Mouse (Mus musculus) liver, embryonic 14.5 days (tissue): ENCODE measurements around the gene Bola2. TPM values are rescaled to one million over a fixed set of nuclear protein-coding genes. Genes with fewer than 3 reads are reported as not detected.

Source experiments
- ATAC-seq: fragments of 200-750 bp; cut with Nextera tagmentation; 2 replicates; pipeline ENCODE4 v1.8.0; 2017; ENCODE audit warnings: moderate number of reproducible peaks, mild to moderate bottlenecking, moderate library complexity; ENCODE audit not compliant: insufficient read depth
- DNase-seq, 3 experiments: peaks; one replicate each; pipeline ENCODE4 v3.0.0-alpha.2; 2012 to 2013; ENCODE audit warnings: low read depth in 3 of 3, low spot score in 3 of 3
- H3K27ac ChIP-seq: fragments of 300-500 bp; sonication (generic); 2 replicates; pipeline ENCODE4 v1.5.1; 2014; ENCODE audit warnings: moderate library complexity, mild to moderate bottlenecking, control low read depth, inconsistent platforms
- H3K27me3 ChIP-seq: fragments of 300-500 bp; sonication (generic); 2 replicates; pipeline ENCODE4 v1.6.1; 2014; ENCODE audit warnings: mild to moderate bottlenecking, low read length, moderate library complexity; ENCODE audit not compliant: control insufficient read depth, insufficient read depth
- H3K36me3 ChIP-seq: fragments of 300-500 bp; sonication (generic); replicated peaks from 2 replicates; pipeline ENCODE4 v1.6.1; 2014; ENCODE audit warnings: low read depth; ENCODE audit not compliant: control insufficient read depth, insufficient read depth
- H3K4me1 ChIP-seq, 2 experiments: fragments of 200-500 bp in 1 of 2; fragments of 300-500 bp in 1 of 2; sonication (generic) in 1 of 2; replicated peaks; 2 replicates each; pipeline ENCODE4 v1.6.1; 2012 to 2014; ENCODE audit warnings: antibody characterized with exemption in 1 of 2, inconsistent platforms in 1 of 2, low read length in 1 of 2; ENCODE audit not compliant: control insufficient read depth in 2 of 2, insufficient read depth in 2 of 2
- H3K4me2 ChIP-seq: fragments of 300-500 bp; sonication (generic); 2 replicates; pipeline ENCODE4 v1.6.1; 2014; ENCODE audit warnings: low read depth, mild to moderate bottlenecking, control low read depth, moderate library complexity
- H3K4me3 ChIP-seq, 2 experiments: fragments of 200-500 bp in 1 of 2; fragments of 300-500 bp in 1 of 2; sonication (generic) in 1 of 2; 2 replicates each; pipeline ENCODE4 v1.5.1; 2012 to 2014; ENCODE audit warnings: low read depth in 2 of 2, low read length in 2 of 2, mild to moderate bottlenecking in 2 of 2, control low read depth in 1 of 2, inconsistent platforms in 1 of 2, moderate library complexity in 1 of 2; ENCODE audit not compliant: insufficient read depth in 1 of 2
- H3K9ac ChIP-seq: fragments of 300-500 bp; sonication (generic); replicated peaks from 2 replicates; pipeline ENCODE4 v1.6.1; 2014; ENCODE audit warnings: mild to moderate bottlenecking, control low read depth, moderate library complexity
- H3K9me3 ChIP-seq: fragments of 300-500 bp; sonication (generic); 2 replicates; pipeline ENCODE4 v1.6.1; 2016; ENCODE audit warnings: low read length, mixed read lengths; ENCODE audit not compliant: control insufficient read depth
- CTCF ChIP-seq: IDR thresholded peaks from 2 replicates; pipeline ENCODE4 v1.5.1; 2016; ENCODE audit warnings: antibody characterized with exemption, low read depth, control low read depth
- EP300 ChIP-seq: IDR thresholded peaks from 2 replicates; pipeline ENCODE4 v1.6.1; 2016; ENCODE audit warnings: antibody characterized with exemption, low read depth
- WGBS: fragments of 180-500 bp; shearing (Covaris S2); extraction: QIAGEN DNeasy Blood & Tissue Kit; methylation state at CpG from one replicate; pipeline ENCODE4 v1.1.7; 2014; ENCODE audit not compliant: insufficient replicate concordance; 5-methylcytosine and 5-hydroxymethylcytosine counted together
- polyA plus RNA-seq, 2 experiments: library from polyadenylated mRNA; depleted of rRNA in 1 of 2; stranded (reverse) in 1 of 2; unstranded in 1 of 2; fragments of >200 nt; fragmentation: Nextera tagmentation in 1 of 2; extraction: Ambion mirVana in 1 of 2; gene quantifications; 2 replicates each; pipeline versions ENCODE4 v1.2.1 to v1.2.3; 2012 to 2014

Gene Bola2
- polyA plus RNA-seq, 2 experiments = 35.8 to 111 TPM

DNA sequence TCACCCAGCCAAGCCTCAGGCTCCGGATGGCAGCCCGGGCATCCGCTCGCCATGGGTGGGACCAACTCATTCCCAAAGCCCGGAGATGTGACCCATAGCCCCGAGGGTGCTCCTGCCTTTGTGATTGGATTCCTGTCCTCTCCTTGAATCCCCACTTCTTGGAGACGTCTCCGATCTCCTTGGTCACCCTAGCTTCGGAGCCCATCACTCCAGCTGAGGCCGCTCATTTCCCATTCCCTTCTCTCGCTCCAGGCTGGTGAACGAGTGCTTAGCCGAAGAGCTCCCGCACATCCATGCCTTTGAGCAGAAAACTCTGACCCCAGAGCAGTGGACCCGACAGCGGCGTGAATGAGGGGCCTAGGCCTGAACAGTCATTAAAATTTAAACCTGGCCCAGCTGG is 1.1 kb downstream of the Bola2 start:
- Histone ChIP-seq H3K4me2 (peak overlapping the region; percentile 91), H3K27me3 (no peaks in the 10 kb centered on the region), H3K4me1 (peaks cover 4 to 9% of the 10 kb centered on the region in 2 experiments; a peak in 3 of 4 replicates), H3K9ac (peak overlapping the region; percentile 65), H3K27ac (no peak overlapping the region), H3K36me3 (no peaks in the 10 kb centered on the region), H3K4me3 (peak overlapping the region; percentile 70 to 75), H3K9me3 (no peaks in the 10 kb centered on the region)
- DNase-seq (no peak), ATAC-seq (no peak)
- TF ChIP-seq CTCF (no peak), EP300 (no peak)
- WGBS = 3% methylated on average over 17 of the region's 17 CpGs

DNA sequence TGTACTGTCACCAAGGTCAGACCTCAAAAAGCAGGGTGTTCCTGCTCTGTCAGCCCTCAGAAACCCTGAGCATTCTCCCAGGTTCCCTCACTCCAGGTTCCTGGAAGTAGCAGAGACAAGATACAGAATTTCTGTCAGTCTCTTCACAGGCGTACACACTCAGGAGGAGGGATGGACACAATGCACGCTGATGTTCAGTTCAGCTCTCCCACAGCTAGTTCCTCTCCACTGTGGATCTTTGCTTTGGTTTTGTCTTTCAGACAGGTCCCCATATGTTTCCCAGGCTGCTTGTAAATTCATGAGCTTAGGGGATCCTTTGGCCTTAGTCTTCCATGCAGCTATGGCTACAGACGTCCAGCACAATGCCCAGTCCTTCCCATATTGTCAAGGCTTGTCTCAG is 1.7 kb downstream of the Bola2 start:
- H3K4me1 ChIP-seq = peaks cover 4 to 10% of the 10 kb centered on the region in 2 experiments; a peak in 3 of 4 replicates

DNA sequence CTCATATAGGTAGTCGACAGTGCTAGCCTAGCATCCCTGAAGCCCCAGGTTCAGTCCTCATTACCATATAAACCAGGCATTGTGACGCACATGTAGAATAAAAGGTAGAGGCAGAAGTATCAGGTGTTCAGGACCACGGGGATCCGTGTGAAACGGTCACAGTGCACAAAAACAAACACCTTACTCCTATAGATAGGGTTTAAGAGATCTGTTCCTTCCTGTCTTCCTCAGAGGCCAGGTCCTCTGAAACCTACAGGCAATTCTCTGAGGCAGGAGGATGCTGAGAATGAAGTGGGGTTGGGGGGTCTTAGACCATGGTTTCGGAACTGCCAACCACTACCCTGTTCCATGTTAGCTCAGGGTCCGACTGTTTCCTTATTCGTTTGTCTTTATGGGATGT is 2.6 kb downstream of the Bola2 start:
- peaks cover 4 to 10% of the 10 kb centered on the region in 2 experiments; a peak in 3 of 4 replicates for H3K4me1 ChIP-seq
- ATAC-seq = no peak

More for the DNA sequence above, 1.7 kb downstream of the Bola2 start:
- no peak overlapping the region for H3K27ac ChIP-seq
- H3K4me3 ChIP-seq = peak overlapping the region; percentile 70 to 75
- no peaks in the 10 kb centered on the region for H3K9me3 ChIP-seq
- no peaks in the 10 kb centered on the region for H3K36me3 ChIP-seq
- ATAC-seq = no peak
- H3K9ac ChIP-seq = peak overlapping the region; percentile 65
- peak overlapping the region; percentile 91 for H3K4me2 ChIP-seq
- no peaks in the 10 kb centered on the region for H3K27me3 ChIP-seq
- WGBS = 58% methylated on average over 3 of the region's 3 CpGs
- no peak for DNase-seq
- TF ChIP-seq EP300 (no peak), CTCF (no peak)

DNA sequence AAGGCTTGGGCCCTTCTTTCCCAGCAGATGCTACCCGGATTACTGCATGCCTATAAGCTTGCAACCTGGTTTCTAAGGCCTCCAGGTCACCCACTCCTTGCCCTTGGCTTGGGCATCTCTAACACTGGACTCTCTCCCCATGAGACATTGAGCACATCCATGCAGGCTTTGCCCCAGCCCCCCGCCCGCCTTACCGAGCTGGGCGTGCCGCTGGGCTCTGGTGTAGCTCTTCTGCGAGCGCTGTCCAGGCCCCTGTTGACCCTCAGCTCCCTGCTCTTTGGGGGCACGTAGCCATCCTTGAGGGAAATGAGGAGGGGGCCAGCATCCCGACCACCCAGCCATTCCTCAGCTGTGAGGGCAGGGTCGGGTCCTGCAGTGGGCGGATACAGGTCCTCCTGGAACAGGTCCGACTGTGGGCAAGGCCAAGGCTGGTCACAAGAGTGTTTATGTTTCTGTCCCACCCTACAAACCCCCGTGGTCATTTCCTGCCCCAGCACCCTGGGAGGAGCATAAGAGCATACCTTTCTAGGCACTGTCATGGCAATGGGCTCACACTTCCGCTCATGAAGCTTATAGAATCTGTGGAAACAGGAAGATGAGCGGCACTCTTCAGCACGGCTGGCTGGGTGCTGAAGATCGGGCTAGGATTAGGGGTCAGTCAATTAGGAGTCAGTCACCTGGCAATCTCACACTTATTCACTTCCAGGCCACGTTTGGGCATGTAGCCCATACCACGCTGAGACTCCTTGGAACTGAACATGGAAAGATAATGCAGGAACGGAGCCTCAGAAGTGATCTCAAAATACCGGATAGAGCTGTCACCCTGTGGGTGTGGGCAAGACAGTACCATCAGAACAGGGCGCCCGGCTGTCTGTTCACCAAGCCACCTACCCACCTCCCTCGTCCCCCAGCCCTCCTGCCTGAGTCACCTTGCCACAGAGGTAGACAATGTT is 5.1 kb downstream of the Bola2 start:
- no peak overlapping the region for H3K27ac ChIP-seq
- no peaks in the 10 kb centered on the region for H3K36me3 ChIP-seq
- no peak overlapping the region for H3K4me2 ChIP-seq
- peaks cover 3% of the 10 kb centered on the region for H3K27me3 ChIP-seq
- H3K4me3 ChIP-seq = no peak overlapping the region
- H3K4me1 ChIP-seq = peaks cover 0 to 5% of the 10 kb centered on the region in 2 experiments; a peak in 3 of 4 replicates
- TF ChIP-seq EP300 (no peak), CTCF (no peak)
- ATAC-seq = no peak
- no peaks in the 10 kb centered on the region for H3K9me3 ChIP-seq
- no peak overlapping the region for H3K9ac ChIP-seq
- 73% methylated on average over 25 of the region's 25 CpGs for WGBS
- no peak for DNase-seq

More for the DNA sequence above, 2.6 kb downstream of the Bola2 start:
- no peak overlapping the region for H3K4me2 ChIP-seq
- H3K27ac ChIP-seq = no peak overlapping the region
- WGBS = 79% methylated on average over 8 of the region's 8 CpGs
- no peak overlapping the region for H3K9ac ChIP-seq
- H3K27me3 ChIP-seq = no peaks in the 10 kb centered on the region
- DNase-seq = no peak
- TF ChIP-seq CTCF (no peak), EP300 (no peak)
- H3K9me3 ChIP-seq = no peaks in the 10 kb centered on the region
- H3K4me3 ChIP-seq = no peak overlapping the region
- no peaks in the 10 kb centered on the region for H3K36me3 ChIP-seq

- Histone ChIP-seq H3K9ac (no peak overlapping the region), H3K4me1 (peaks cover 0 to 5% of the 10 kb centered on the region in 2 experiments; a peak in 3 of 4 replicates), H3K4me2 (peak overlapping the region; percentile 44), H3K9me3 (no peaks in the 10 kb centered on the region), H3K4me3 (peak overlapping the region; percentile 5 to 20; a peak in 2 of 4 replicates), H3K27ac (no peak overlapping the region), H3K36me3 (no peaks in the 10 kb centered on the region), H3K27me3 (peaks cover 3% of the 10 kb centered on the region)
- TF ChIP-seq EP300 (no peak), CTCF (peak; percentile 97)
- WGBS = 2% methylated on average over 11 of the region's 11 CpGs
- DNase-seq (peak; percentile 71 to 77 (median 72)), ATAC-seq (peak; percentile 50)
Measured at GRCm38 (mm10) chr7:126701070-126701469, 5.9 kb downstream of the Bola2 start.
